Mouse (Mus musculus): ENCODE results near the gene Pdcd11.

DNA sequence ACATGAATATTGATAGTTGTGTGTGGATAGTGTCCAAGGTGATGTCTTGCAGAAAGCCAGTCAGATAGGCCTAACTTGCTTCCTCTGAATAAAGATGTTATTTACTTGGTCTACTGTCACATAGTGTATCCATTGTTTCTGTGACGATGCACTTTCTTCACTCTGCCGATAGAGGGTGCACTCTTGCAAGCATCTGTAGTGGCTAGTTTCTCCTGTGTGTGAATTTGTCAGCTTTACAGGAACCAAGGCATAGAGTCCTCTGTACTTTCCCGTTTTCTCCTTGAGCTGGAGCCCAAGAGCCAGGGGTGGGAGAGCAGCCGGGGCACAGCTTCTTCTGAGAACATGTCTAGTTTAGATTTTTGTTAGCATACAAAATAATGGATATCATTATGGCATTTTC, 30.5 kb downstream of the Pdcd11 start:
- TF ChIP-seq CTCF (IDR thresholded peaks at IDR 0.05; ENCODE audit: low read depth, low read length) (peak; percentile 44), POLR2A (IDR thresholded peaks at IDR 0.05; ENCODE audit: insufficient read depth, low read length) (no peak), EP300 (IDR thresholded peaks at IDR 0.05; ENCODE audit: insufficient read depth, low read depth, low read length) (no peak)

All from ES-Bruce4 (cell line).